Mouse (Mus musculus): ENCODE data around the gene Stx4a. TPM values are rescaled to one million over a fixed set of nuclear protein-coding genes. Genes with fewer than 3 reads are reported as not detected.

Stx4a gene
- polyA plus RNA-seq, 1 experiment from 2014 or later: 47.5 TPM

- no peaks in the 10 kb centered on the region for H3K27me3 ChIP-seq (replicated peaks; ENCODE audit: control insufficient read depth, insufficient read depth, low read length)
- peak overlapping the region; percentile 88 for H3K9ac ChIP-seq (ENCODE audit: low read depth, low read length)
- peak; percentile 79 for ATAC-seq
- H3K4me1 ChIP-seq (ENCODE audit: control insufficient read depth, insufficient read depth, low read length): peaks cover 10% of the 10 kb centered on the region
- WGBS: under 1% methylated on average over 35 of the region's 40 CpGs
- H3K4me3 ChIP-seq (ENCODE audit: low read length): peak overlapping the region; percentile 75
- H3K4me2 ChIP-seq (ENCODE audit: low read depth, low read length): peak overlapping the region; percentile 79
- H3K36me3 ChIP-seq (ENCODE audit: control insufficient read depth, insufficient read depth, low read length): peaks cover 9% of the 10 kb centered on the region; the same call in 1 of the 2 replicates
- H3K9me3 ChIP-seq (ENCODE audit: control insufficient read depth, low read length): no peaks in the 10 kb centered on the region
- H3K27ac ChIP-seq (ENCODE audit: low read length): peak overlapping the region; percentile 94
These were observed 18.1 kb downstream of the Stx4a start for GRCm38 (mm10) chr7:127842001-127842718.

- ATAC-seq: no peak
- Histone ChIP-seq H3K9ac (ENCODE audit: low read depth, low read length) (no peak overlapping the region), H3K4me1 (ENCODE audit: control insufficient read depth, insufficient read depth, low read length) (no peaks in the 10 kb centered on the region), H3K36me3 (ENCODE audit: control insufficient read depth, insufficient read depth, low read length) (0 out of 2 replicates have a peak, but pooled peaks cover 12% of the 10 kb centered on the region), H3K27me3 (replicated peaks; ENCODE audit: control insufficient read depth, insufficient read depth, low read length) (no peaks in the 10 kb centered on the region), H3K27ac (ENCODE audit: low read length) (no peak overlapping the region), H3K4me3 (ENCODE audit: low read length) (no peak overlapping the region), H3K4me2 (ENCODE audit: low read depth, low read length) (no peak overlapping the region), H3K9me3 (ENCODE audit: control insufficient read depth, low read length) (no peaks in the 10 kb centered on the region)
- WGBS: 67% methylated on average over 6 of the region's 6 CpGs
These were observed 26.1 kb downstream of the Stx4a start for GRCm38 (mm10) chr7:127849973-127850875.

- 63% methylated on average over 5 of the region's 5 CpGs for WGBS
- Histone ChIP-seq H3K4me2 (ENCODE audit: low read depth, low read length) (no peak overlapping the region), H3K4me1 (ENCODE audit: control insufficient read depth, insufficient read depth, low read length) (no peaks in the 10 kb centered on the region), H3K36me3 (ENCODE audit: control insufficient read depth, insufficient read depth, low read length) (0 out of 2 replicates have a peak, but pooled peaks cover 12% of the 10 kb centered on the region), H3K9ac (ENCODE audit: low read depth, low read length) (no peak overlapping the region), H3K4me3 (ENCODE audit: low read length) (no peak overlapping the region), H3K27me3 (replicated peaks; ENCODE audit: control insufficient read depth, insufficient read depth, low read length) (no peaks in the 10 kb centered on the region), H3K27ac (ENCODE audit: low read length) (no peak overlapping the region), H3K9me3 (ENCODE audit: control insufficient read depth, low read length) (no peaks in the 10 kb centered on the region)
- no peak for ATAC-seq
These were observed 26.8 kb downstream of the Stx4a start for GRCm38 (mm10) chr7:127850906-127851305.

- Histone ChIP-seq H3K4me2 (ENCODE audit: low read depth, low read length) (no peak overlapping the region), H3K9me3 (ENCODE audit: control insufficient read depth, low read length) (no peaks in the 10 kb centered on the region), H3K4me3 (ENCODE audit: low read length) (no peak overlapping the region), H3K27ac (ENCODE audit: low read length) (no peak overlapping the region), H3K27me3 (replicated peaks; ENCODE audit: control insufficient read depth, insufficient read depth, low read length) (no peaks in the 10 kb centered on the region), H3K9ac (ENCODE audit: low read depth, low read length) (no peak overlapping the region), H3K4me1 (ENCODE audit: control insufficient read depth, insufficient read depth, low read length) (no peaks in the 10 kb centered on the region), H3K36me3 (ENCODE audit: control insufficient read depth, insufficient read depth, low read length) (no peaks in the 10 kb centered on the region)
- 85% methylated on average over 6 of the region's 6 CpGs for WGBS
- ATAC-seq: no peak
These were observed 34.2 kb downstream of the Stx4a start for GRCm38 (mm10) chr7:127858258-127858657.

- H3K9me3 ChIP-seq (ENCODE audit: control insufficient read depth, low read length): no peaks in the 10 kb centered on the region
- peaks cover 18% of the 10 kb centered on the region for H3K36me3 ChIP-seq (ENCODE audit: control insufficient read depth, insufficient read depth, low read length)
- no peaks in the 10 kb centered on the region for H3K27me3 ChIP-seq (replicated peaks; ENCODE audit: control insufficient read depth, insufficient read depth, low read length)
- WGBS: 90% methylated on average over 12 of the region's 12 CpGs
- H3K27ac ChIP-seq (ENCODE audit: low read length): no peak overlapping the region
- peaks cover 5% of the 10 kb centered on the region for H3K4me1 ChIP-seq (ENCODE audit: control insufficient read depth, insufficient read depth, low read length)
- ATAC-seq: no peak
- H3K4me3 ChIP-seq (ENCODE audit: low read length): no peak overlapping the region
- no peak overlapping the region for H3K9ac ChIP-seq (ENCODE audit: low read depth, low read length)
- no peak overlapping the region for H3K4me2 ChIP-seq (ENCODE audit: low read depth, low read length)
These were observed 42.3 kb downstream of the Stx4a start for GRCm38 (mm10) chr7:127866434-127866833.

GRCm38 (mm10) chr7:127867641-127868040 is 43.5 kb downstream of the Stx4a start:
- H3K9me3 ChIP-seq (ENCODE audit: control insufficient read depth, low read length): no peaks in the 10 kb centered on the region
- 96% methylated on average over 18 of the region's 18 CpGs for WGBS

GRCm38 (mm10) chr7:127869149-127869810 is 45.2 kb downstream of the Stx4a start:
- H3K4me2 ChIP-seq (ENCODE audit: low read depth, low read length): no peak overlapping the region
- H3K4me3 ChIP-seq (ENCODE audit: low read length): no peak overlapping the region
- no peak overlapping the region for H3K9ac ChIP-seq (ENCODE audit: low read depth, low read length)
- WGBS: 55% methylated on average over 3 of the region's 3 CpGs
- peak; percentile 69 for ATAC-seq
- peak overlapping the region; percentile 36 for H3K27ac ChIP-seq (ENCODE audit: low read length)
- peaks cover 12% of the 10 kb centered on the region for H3K4me1 ChIP-seq (ENCODE audit: control insufficient read depth, insufficient read depth, low read length)
- H3K36me3 ChIP-seq (ENCODE audit: control insufficient read depth, insufficient read depth, low read length): peaks cover 18% of the 10 kb centered on the region
- no peaks in the 10 kb centered on the region for H3K27me3 ChIP-seq (replicated peaks; ENCODE audit: control insufficient read depth, insufficient read depth, low read length)
- H3K9me3 ChIP-seq (ENCODE audit: control insufficient read depth, low read length): no peaks in the 10 kb centered on the region

More at GRCm38 (mm10) chr7:127867641-127868040, 43.5 kb downstream of the Stx4a start:
- Histone ChIP-seq H3K4me3 (ENCODE audit: low read length) (no peak overlapping the region), H3K27ac (ENCODE audit: low read length) (no peak overlapping the region), H3K4me2 (ENCODE audit: low read depth, low read length) (no peak overlapping the region), H3K4me1 (ENCODE audit: control insufficient read depth, insufficient read depth, low read length) (peaks cover 5% of the 10 kb centered on the region), H3K36me3 (ENCODE audit: control insufficient read depth, insufficient read depth, low read length) (peaks cover 18% of the 10 kb centered on the region), H3K9ac (ENCODE audit: low read depth, low read length) (no peak overlapping the region), H3K27me3 (replicated peaks; ENCODE audit: control insufficient read depth, insufficient read depth, low read length) (no peaks in the 10 kb centered on the region)
- ATAC-seq: no peak

- no peak overlapping the region for H3K4me2 ChIP-seq (ENCODE audit: low read depth, low read length)
- no peak overlapping the region for H3K9ac ChIP-seq (ENCODE audit: low read depth, low read length)
- H3K9me3 ChIP-seq (ENCODE audit: control insufficient read depth, low read length): no peaks in the 10 kb centered on the region
- H3K27ac ChIP-seq (ENCODE audit: low read length): no peak overlapping the region
- peaks cover 17% of the 10 kb centered on the region for H3K4me1 ChIP-seq (ENCODE audit: control insufficient read depth, insufficient read depth, low read length)
- 81% methylated on average over 5 of the region's 5 CpGs for WGBS
- H3K27me3 ChIP-seq (replicated peaks; ENCODE audit: control insufficient read depth, insufficient read depth, low read length): no peaks in the 10 kb centered on the region
- ATAC-seq: no peak
- no peak overlapping the region for H3K4me3 ChIP-seq (ENCODE audit: low read length)
- peaks cover 18% of the 10 kb centered on the region for H3K36me3 ChIP-seq (ENCODE audit: control insufficient read depth, insufficient read depth, low read length)
These were observed 46.2 kb downstream of the Stx4a start for GRCm38 (mm10) chr7:127870136-127870821.

All from intestine, embryonic 16.5 days (tissue).